Mouse (Mus musculus) fat pad, adult 2 months (tissue): ENCODE results near the gene Coq9.
"Not testable (repeated sequence)": the region's sequence is repeated elsewhere in the genome, so short reads cannot be mapped to it uniquely, and the experiment has no call there.

Experiments
- DNase-seq: peaks from one replicate; pipeline ENCODE4 v3.0.0-alpha.2; 2011; ENCODE audit warnings: low read depth, low spot score; ENCODE audit errors: extremely low read depth

The Coq9 gene

DNA sequence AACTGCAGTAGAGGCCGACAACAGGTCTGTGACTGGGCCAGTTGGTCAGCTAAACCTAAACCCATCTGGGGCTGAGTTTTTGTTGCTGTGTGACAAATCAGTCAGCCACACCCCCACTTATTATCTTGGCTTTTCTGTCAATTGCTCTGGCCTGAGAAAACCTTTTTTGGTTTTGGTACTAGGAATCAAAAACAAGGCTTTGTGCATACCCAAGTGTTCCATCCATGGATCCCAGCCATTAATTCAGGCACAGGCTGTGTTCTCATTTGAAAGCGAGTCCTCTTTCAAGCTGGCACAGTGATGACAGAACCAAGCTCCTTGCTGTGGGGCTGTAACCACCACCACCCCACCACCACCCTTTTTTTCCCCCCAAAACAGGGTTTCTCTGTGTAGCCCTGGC, 16.7 kb upstream of the Coq9 start:
- DNase-seq: no peak

- DNase-seq: peak; percentile 65
These were observed 15.2 kb upstream of the Coq9 start for GRCm38 (mm10) chr8:94822637-94823560.

- DNase-seq: no peak
These were observed 13.0 kb upstream of the Coq9 start for GRCm38 (mm10) chr8:94825170-94825569.

GRCm38 (mm10) chr8:94826210-94826609, 11.9 kb upstream of the Coq9 start:
- DNase-seq: no peak

DNA sequence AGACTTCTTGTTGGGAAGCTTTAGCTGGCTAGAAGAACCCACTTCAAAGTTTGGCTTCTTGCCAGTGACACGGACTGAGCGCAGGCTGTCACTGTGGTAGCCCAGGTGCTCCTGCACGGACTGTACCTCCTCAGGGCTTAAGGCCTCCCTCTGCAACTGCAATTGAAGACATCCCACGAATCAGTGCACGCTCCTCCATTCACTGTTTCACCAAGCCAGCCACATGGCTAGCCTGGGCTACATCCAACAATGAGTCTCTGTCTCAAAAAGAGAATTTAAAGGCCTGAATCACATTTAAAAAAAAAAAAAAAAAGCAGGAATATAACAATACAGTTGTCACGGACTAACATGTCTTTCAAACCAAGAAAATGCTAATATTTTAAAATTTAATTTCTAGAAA, 9.8 kb upstream of the Coq9 start:
- no peak for DNase-seq

DNA sequence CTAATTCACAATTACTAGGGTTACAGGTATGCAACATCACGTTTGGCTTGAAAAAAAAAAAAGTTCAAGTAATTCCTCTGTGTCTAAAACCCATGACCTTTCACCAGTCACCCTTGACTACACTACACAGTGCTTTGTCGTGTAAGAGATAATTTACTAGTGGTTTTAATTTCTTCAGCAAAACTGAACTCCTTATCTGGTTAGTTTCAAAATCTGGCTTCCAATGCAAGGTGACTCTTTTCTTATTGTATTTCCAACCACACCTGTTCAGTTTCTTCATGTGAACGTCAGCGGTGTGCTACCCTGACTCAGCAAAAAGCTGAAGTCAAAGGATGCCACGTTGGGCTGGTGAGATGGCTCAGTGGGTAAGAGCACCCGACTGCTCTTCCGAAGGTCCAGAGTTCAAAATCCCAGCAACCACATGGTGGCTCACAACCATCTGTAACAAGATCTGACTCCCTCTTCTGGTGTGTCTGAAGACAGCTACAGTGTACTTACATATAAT, 4.2 kb upstream of the Coq9 start:
- DNase-seq: not testable (repeated sequence)

GRCm38 (mm10) chr8:94835751-94836150, 2.4 kb upstream of the Coq9 start:
- DNase-seq: not testable (repeated sequence)

GRCm38 (mm10) chr8:94836456-94837240, 1.5 kb upstream of the Coq9 start:
- no peak for DNase-seq

DNA sequence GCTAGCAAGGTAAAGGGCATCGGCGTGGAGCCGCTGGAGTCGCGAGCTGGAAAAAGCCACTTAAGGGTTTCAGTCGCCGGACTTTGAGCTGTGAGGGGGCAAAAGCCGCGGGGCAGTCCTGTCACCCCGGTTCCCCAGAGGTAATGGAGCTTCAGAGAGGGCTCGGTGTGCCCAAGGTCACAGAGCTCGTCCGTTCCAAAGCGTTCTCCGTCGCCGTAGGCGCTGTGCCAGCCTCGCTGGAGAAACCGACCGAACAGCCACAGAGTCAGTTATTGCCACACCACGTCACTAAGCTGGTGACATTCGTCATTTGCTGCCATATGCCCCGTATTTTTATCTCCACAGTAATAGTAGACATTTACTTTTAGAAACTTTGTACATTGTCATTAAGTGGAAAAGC, 479 bp downstream of the Coq9 start:
- no peak for DNase-seq

- DNase-seq: no peak
These were observed 3.1 kb downstream of the Coq9 start for GRCm38 (mm10) chr8:94841183-94841582.

DNA sequence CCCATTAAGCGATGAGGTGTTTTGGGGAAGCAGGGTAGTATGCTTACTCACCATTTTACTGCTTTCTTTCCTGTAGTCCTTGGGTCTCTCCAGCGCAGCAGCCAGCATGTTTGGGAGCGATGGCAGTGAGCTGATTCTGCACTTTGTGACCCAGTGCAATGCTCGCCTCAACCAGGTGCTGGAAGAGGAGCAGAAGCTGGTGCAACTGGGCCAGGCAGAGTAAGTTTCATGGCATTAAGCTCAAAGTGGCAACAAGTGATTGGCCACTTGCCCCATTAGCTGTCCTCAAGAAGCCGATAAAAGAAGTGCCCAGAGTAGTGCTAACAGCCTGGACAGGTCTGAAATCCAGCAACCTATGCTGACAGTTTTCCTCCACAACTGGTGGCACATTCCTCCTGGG, 11.9 kb downstream of the Coq9 start:
- DNase-seq: no peak

DNA sequence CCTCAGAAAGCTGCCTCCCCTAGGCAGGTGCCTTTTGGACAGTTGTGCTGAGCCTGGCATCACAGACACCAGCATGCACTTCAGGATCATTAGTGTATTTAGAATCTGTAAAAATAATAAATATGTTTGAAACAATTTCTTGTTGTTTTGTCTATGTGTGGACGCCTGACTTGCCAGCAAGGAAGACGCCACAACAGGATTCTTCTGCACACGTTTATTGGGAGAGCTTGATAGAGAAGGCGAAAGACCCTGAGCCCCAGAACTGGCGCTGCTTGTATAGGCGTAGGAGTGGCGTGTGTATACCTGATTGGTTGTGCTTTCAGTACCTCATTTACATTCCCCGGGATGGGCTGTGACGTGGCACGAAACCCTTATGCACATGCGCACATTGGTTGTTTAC, 16.6 kb downstream of the Coq9 start:
- DNase-seq: not testable (repeated sequence)

GRCm38 (mm10) chr8:94857011-94857345, 18.9 kb downstream of the Coq9 start:
- no peak for DNase-seq

DNA sequence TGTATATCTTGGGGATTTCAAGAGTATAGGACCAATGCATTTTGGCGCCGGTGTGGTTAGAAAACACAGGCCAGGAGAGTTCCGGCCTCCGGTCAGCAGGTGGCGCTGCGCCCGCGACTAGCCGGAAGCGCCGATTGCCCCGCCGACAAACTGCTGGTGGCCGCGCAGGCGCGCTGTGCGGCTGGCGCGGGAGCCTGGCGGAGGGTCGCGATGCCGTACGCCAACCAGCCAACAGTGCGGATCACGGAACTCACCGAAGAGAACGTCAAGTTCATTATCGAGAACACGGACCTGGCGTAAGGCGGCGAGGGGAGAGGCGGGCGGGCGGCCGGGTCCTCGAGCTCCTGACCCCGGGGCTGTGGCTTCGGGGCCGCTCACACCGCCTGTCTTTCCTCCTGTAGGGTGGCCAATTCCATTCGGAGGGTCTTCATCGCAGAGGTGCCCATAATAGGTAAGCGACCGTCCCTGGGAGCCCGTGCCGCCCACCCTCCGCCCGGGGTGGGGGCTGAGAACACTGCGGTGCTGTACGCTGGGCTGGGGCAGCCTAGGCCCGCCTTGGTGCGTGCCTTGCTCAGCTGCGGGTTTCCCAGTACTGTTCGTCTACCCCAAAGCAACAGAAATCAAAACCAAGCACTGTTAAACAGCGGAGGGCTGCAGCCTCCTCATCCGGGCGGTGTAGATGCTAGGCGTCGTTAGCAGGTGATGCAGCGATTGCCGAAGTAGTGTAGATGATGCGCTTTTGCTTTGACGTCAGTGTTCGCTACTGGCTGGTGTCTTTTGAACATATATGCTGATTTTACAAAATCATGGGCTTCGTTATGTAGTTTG, 19.4 kb downstream of the Coq9 start, which contains the start of gene Polr2c:
Gene Polr2c (plus strand): TSS at position 105 of the 828 bp plus-strand sequence.
- no peak for DNase-seq

DNA sequence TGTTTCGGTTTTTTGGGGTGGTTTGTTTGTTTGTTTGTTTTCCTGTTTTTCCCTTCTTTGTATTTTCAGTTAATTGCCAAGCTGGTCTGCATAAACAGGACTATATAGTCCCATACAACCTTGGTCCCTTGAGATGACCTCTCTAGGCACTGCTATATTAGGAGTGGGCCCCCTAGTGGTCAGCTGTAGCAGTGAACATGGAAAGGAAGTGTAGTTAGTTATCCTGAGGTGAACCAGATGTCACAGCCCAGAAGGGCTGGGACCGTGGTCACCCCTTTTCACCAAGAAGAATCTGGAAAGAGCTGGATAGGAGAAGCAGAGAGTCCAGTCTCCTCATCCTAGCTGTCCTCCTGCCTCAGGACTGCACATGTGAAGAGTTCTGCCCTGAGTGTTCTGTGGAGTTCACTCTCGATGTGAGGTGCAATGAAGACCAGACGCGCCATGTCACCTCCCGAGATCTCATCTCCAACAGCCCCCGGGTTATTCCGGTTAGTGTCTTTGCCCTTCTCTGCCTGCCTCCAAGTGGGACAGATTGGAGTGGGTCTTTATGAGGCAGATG, 23.3 kb downstream of the Coq9 start:
- DNase-seq: no peak

DNA sequence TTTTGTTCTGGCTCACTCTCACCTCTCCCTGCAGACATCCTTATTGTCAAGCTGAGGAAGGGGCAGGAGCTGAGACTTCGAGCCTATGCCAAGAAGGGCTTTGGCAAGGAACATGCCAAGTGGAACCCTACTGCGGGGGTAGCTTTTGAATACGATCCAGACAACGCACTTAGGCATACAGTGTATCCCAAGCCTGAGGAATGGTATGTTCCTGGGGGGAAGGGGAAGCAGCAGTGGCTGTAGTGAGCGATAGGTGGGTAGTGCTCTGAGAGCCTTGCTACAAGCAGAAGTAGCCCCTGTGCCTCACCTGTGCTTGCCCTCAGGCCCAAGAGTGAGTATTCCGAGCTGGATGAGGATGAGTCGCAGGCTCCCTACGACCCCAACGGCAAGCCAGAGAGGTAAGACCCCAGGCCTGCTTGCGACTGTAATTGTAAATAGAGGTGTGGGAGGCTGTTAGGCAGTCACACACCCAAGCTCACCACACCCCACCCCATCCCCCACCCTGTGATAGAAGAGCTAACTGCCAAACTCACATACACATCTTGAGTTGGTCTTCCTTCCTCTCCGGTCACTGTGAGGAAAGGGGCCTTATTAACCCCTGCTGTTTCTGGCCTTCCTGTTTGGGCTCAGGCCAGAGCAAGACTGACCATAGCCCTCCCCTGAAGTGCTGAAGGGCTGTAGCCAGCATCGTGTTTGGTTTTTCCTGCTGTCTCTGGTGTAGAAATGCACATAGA, 24.5 kb downstream of the Coq9 start:
- DNase-seq: no peak

GRCm38 (mm10) chr8:94863897-94864673, 26.0 kb downstream of the Coq9 start:
- no peak for DNase-seq

GRCm38 (mm10) chr8:94865292-94865691, 27.2 kb downstream of the Coq9 start:
- no peak for DNase-seq

DNA sequence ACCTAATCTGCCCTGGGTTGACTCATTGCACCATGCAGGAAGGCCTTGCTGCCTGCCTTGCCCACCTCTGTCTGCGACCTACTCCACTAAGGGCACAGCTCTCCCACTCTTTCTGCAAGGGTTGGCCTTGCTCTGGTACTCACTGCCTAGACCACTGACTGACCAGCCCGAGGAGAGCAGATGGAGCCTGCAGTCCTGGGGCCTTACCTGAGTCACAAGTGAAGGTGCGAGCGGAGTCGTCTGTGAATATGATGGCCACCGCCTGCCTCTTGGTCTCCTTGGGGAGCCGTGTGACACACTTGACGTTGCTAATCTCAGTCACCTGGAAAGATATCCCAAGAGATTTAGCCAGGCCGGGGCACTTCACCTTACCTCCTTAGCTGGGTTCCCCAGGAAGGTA, 28.8 kb downstream of the Coq9 start:
- DNase-seq: no peak
